Mouse (Mus musculus) cerebellum, adult 2 months (tissue): Measurements from ENCODE around the gene Vangl1.

Experiments
- CTCF ChIP-seq: fragments of 200-500 bp; IDR thresholded peaks from 2 replicates; pipeline ENCODE4 v1.5.1; 2011; ENCODE audit warnings: low read depth, mild to moderate bottlenecking, control low read depth, low read length, moderate library complexity, borderline replicate concordance; ENCODE audit not compliant: insufficient read depth
- POLR2A ChIP-seq: fragments of 200-500 bp; IDR thresholded peaks from 2 replicates; pipeline ENCODE4 v1.6.1; 2011; ENCODE audit warnings: low read length, control low read depth, borderline replicate concordance; ENCODE audit not compliant: insufficient read depth

GRCm38 (mm10) chr3:102141893-102142292 lies 62.6 kb downstream of the Vangl1 start:
- TF ChIP-seq CTCF, result no peak
- TF ChIP-seq POLR2A, result no peak
